Mouse (Mus musculus) adrenal gland, adult (tissue): ENCODE data around the gene Ccdc103.

ENCODE experiments used
- DNase-seq, 2 experiments: peaks; one replicate each; pipeline ENCODE4 v3.0.0; 2022 to 2023; ENCODE audit warnings: low spot score in 1 of 2; ENCODE audit not compliant: inconsistent age in 2 of 2

Gene Ccdc103

DNA sequence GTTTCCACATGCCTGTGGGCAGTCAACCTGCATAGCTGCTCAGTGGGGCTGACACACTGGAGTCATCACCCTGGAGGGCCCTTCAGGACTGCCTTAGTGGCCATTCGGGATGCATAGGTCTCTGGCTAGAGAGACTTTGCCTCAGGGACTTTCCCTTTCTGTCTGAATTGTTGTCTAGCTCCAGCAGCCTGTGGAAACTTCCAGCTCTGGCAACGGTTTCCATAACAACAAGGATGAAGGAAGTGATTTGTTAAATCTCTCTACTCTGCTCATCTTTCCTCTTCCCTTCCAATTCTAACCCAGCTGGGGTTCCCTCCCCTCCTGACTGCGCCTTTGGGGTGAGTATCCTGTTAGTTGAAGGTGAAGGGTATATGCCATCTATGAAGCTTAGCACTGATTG lies 7.1 kb downstream of the Ccdc103 start:
- DNase-seq, result no peak

DNA sequence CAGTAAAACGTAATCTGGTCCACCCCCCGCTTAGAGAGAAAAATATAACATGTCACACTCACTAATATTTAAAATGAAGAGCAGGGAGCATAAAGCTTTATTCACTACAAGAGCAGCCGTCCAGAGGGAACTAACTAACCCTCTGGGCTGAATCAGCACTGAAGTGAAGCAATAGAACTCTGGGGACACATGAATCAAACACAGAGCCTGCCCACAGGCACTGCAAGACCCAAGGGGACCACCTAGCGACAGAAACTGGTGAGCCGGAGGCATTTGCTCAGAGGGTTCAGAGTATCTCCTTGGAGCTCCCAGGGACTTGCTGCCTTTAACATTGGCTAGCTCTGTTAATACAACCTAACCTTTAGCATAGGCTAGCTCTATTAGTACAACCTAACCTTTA lies 9.1 kb downstream of the Ccdc103 start:
- DNase-seq, result no peak

DNA sequence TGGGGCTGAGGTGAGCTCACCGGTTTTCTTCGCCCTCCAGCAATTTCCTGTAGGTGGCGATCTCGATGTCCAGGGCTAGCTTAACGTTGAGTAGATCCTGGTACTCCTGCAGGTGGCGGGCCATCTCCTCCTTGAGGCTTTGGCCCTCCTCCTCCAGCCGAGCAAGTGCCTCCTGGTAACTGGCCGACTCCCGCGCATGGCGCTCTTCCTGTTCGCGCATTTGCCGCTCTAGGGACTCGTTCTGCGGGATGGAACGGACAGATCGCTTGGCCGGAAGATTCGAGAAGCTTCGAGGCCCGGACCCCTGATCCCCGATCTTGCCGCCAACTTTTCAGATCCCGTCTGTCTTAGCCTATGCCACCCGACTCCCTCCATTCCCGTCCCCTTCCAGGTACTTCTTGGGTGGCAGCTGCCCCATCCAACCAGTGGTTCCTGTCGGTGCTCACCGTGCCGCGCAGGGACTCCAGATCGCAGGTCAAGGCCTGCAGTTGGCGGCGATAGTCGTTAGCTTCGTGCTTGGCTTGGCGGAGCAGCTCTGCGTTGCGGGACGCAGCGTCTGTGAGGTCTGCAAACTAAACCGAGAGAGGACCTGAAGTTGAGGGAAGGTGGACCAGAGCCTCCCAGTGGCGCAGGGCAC lies 12.1 kb downstream of the Ccdc103 start:
- peak; percentile 79 to 88 for DNase-seq

DNA sequence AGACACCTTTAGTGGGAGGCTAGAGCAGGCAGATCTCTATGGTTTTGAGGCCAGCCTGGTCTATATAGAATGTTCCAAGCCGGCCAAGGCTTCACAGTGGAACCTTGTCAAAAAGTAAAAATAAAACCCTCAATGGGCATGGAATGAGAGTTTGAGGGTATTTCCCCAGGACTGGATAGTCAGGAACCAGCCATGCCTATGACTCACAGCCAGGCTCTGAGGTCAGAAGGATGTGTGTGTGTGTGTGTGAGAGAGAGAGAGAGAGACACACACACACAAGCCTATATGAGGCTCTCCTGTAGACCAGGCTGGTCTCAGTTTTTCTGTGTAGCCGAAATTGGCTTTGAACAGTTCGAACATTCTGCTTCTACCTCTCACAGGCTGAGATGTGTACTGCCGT lies 13.7 kb downstream of the Ccdc103 start:
- DNase-seq, result peak in 1 of 2 experiments; percentile 38

DNA sequence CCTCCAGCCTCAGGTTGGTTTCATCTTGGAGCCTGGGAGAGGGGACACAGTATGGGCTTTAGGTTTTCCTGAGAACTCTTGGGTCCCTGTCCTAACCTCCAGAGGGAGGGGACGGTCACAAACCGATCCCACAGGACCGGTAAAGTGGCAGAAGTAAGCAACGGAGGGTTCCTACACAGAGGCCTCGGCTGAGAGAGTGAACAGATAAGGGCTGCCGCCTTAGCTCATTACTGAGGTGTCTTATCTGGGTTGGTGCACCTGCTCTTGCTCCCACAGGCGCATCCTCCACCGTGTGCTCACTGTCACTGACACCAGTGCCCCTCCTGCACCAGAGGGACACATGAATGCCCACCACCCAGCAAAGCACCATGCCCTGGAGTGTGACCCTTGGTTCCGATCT lies 14.8 kb downstream of the Ccdc103 start:
- DNase-seq, result no peak

DNA sequence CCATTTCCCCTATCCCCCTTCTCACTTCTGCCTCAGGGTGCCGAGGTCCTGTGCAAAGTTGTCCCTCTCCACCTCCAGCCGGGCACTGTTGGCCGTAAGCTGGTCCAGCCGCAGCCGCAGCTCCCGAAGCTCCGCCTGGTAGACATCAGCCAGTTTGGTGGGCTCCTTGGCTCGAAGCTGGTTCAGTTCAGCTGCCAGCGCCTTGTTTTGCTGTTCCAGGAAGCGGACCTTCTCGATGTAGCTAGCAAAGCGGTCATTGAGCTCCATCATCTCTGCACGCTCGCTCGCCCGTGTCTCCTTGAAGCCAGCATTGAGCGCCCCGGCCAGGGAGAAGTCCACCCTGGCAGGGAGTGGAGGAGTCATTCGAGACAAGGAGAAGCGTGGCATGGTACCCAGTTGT lies 15.6 kb downstream of the Ccdc103 start:
- no peak for DNase-seq

DNA sequence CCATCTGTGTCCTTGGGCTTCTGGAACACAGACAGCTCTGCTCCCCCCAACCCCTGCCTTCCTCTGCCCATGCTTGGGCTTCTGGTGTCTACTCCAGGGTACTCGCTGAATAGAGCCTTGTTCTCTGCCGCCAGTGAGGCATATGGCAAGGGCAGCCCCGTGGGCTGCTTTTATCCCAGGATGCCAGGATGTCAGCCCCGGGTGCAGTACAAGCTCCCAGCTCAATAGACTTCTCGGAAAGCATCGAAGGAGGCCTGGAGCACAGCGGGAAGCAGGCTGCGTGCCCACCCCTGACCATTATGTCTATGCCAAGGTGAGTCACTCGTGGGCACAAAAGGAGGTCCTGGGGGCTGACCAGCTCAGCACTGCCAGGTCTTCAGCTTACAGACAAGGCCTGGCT lies 17.4 kb downstream of the Ccdc103 start:
- DNase-seq, result no peak

DNA sequence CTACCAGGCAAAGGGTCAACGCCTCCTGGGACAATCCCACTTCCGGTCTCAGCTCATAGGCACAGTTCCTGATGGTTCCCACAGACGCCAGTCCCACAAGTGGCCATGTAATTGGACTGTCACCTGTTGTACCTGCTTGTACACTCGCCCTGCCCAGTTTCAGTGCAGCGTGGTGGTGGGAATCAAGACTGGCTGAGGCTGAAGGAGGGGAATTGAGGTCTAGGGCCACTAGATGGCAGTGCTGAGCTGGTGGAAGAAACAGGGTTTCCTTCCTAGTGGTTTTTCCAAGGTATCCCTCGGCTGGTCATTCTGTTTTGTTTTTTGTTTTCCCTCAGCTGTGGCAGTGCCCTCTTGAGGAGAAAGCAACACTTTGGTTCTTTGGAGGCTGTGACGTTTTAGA lies 19.8 kb downstream of the Ccdc103 start, which contains the start of gene Gfap:
Gfap (minus strand) TSS at position 150 of the 400 bp plus-strand sequence.
- peak; percentile 77 to 92 for DNase-seq

DNA sequence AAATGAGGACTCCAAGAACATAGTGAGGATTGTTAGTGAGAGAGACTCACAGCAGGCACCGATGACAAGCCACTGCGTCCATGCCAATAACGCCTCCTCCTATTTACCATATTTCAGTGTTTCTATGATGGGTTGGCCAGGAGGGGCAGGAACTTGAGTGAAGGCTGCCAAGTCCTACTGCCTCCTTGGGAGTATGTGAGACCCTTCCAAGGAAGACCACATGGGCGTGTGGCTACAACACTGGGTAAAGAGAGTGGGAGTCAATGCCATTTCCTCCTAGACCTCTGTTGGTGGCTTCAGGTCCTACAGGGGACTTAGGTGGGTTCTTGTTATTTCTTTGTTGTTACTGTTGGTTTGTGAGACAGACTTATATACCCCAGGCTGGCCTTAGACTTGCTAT lies 20.2 kb downstream of the Ccdc103 start:
- no peak for DNase-seq

DNA sequence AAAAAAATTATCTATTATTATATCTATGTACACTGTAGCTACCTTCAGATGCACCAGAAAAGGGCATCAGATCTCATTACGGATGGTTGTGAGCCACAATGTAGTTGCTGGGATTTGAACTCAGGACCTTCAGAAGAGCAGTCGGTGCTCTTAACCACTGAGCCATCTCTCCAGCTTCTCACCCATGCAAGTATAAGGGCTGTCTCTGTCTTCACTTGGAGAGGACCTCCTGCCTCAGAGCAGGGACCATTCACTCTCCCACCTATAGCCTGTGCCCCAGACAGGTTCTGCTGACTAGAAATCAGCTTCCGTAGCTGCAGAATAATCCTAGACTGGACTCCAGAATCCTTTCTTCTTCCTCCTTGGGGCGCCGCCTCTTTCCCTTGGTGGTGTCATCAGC lies 21.1 kb downstream of the Ccdc103 start:
- DNase-seq, result no peak

DNA sequence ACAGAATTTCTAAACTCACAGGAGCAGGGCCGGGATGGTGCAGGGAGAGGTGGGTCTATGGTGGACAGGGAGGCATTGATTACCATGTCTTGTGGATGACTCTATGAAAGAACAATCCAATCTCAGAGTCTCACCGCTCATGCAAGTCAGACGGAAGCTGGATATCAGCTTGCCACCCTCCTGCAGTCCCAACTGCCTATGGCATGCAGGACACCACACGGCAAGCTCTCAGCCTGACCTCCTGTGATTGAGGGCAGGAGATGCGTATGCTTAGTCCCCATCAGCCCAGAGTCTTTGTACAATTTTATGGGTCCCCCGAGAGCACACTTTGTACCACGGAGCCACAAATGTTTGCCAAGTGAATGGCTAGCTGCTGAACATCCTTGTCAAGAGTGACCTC lies 22.6 kb downstream of the Ccdc103 start:
- no peak for DNase-seq

DNA sequence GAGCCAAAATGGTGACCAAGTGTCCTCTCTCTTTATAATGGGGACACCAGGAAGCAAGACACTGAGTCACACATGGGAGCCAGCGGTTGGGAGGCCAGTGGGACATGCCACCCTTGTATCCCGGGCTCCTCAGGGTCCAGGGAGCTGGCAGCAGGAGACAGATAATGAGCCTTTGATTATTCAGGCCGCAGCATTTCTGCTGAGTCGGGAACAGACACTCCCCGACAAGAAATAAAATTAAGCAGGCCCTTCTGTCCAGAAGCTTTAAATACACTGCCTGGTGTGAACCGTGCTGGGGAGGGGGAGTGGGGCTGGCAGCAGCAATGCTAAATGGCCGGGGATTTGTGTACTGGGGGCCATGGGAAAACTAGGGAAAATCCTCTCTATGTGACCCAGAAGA lies 30.4 kb downstream of the Ccdc103 start:
- DNase-seq, result no peak

DNA sequence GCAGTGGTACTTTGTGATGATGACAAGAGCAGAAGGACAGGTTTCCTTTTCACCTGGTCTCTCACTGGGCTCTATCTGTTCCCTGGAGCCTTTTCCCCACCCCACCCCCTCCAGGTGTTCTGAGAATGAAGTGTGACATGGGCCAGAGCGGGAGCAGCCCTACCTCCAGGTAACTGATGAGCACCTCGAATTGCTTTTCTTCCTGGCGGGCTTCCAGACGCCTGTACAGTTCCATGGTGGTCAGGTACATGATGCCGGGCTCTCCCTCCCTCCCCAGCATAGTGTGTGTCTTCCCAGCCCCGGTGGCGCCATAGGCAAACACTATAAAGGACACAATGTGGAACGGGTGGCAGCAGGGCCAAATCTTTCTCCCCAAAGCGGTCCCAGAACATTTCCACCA lies 34.4 kb downstream of the Ccdc103 start:
- no peak for DNase-seq

DNA sequence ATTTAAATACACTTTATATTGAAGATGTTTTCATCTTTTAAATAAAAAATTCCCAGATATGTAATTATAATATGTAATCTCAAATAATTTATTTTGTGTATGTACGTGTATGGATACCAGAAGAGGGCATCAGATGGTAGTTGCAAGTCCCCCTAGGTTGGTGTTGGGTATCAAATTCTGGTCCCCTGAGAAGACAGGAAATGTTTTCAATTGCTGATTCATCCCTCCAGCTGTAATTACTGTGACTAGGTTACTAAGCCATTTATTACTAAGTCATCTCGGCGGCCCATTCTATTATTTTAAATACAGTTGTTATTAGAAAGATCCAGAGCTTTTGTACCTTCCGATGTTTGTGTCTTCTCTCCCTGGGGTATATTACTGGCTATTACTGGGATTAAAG lies 37.1 kb downstream of the Ccdc103 start:
- no peak for DNase-seq

DNA sequence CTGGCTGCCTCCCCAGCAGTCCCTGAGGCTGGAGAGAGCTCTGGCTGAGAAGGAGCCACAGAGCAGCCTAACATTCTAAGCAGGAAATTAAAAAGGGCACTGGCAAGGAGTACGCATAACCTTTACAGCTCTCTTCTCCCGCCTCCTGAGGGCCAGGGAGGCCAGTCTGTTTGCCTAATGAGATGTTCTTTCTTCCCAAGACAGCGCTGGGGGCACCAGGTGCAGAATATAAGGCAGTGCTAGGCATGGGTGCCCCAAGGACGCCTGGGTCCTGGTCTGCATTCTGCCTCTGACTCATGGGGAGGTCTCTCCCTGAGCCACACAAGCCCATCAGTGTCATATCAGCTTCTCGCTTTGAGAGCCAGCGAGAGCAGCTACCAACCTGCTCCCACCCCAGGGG lies 40.5 kb downstream of the Ccdc103 start:
- peak in 1 of 2 experiments; percentile 51 for DNase-seq

DNA sequence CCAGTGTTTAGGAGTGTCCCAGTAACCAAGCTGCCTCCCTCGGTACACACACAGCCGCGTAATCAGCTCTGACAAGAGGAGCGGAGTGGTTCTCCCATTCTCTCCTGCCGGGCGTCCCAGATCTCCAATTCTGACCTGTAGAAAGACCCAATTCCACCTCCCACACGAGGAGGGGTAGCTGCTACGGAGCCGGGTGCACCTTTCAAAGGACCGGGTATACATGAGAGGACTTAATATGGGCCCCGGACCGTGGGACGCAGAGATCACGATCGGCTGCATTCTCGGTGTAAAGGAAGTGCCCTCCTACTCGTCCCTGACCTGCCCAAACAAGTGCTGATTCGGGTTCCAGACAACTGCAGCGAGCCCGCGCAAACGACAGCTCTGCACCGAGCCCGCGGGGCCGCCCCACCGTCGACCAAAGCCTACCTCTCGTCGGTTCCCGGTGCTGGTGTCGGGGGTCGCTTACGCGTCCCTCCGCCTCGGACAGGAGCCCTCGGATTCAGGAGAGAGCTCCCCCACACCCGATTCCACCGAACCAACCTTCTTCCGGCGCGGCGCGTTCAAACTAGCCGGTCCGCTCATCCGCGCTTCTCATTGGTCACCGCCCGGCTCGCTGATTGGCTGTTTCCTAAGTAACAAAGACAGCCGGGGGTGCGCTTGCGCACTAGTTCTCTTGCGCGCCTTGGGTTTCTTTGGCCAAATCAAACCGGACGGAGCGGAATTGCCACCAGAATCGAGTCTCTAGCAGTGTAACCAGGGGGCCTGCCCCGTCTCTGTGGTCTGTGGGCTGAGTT lies 43.8 kb downstream of the Ccdc103 start, which contains the start of gene Kif18b:
Kif18b (minus strand) TSS at position 568 of the 794 bp plus-strand sequence.
- peak; percentile 93 to 97 for DNase-seq

DNA sequence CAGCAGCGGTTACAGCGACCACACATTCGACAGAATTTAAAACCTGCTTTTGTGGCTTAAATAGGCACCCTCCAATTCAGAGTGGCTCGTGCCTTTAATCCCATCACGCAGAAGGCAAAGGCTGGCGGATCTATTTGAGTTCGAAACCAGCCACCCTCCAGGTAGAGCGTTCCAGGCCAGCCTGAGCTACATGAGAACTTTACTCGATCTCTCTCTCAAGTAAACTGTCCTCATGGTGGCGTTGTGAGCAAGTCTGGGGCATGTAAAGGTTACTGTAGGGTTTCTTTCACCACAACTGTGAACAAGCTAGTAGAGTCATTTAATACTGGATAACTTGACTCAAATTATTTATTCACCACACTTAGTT lies 44.3 kb downstream of the Ccdc103 start:
- no peak for DNase-seq

DNA sequence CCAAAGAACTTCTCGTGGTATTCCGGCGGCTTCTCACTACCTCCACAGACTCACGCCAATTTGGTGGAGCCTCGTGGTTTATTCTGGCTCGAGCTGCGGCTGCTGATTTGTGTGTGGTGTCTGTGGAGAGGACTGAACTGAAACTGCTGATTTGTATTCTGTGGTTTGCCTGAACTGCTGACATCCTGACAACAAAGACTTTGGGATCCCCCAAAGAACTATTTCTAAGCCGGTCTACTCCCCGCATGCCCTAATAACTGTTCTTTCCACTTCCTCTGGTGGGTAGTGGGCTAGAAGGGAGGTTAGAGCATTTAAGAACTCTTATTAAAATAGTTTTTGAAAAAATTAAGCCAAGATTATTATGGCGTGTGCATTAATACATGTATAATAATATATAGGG lies 49.7 kb downstream of the Ccdc103 start:
- DNase-seq, result no peak
